Mouse (Mus musculus) midbrain, embryonic 11.5 days (tissue): ENCODE measurements around the gene Capn2. TPM values are rescaled to one million over a fixed set of nuclear protein-coding genes. Genes with fewer than 3 reads are reported as not detected.
A peak's percentile ranks its signal among the peaks of the same experiment; 100 is the strongest.

Experiments
- ATAC-seq: fragments of 200-750 bp; cut with Nextera tagmentation; 2 replicates; pipeline ENCODE4 v1.8.0; 2017; ENCODE audit warnings: moderate TSS enrichment, moderate library complexity; ENCODE audit not compliant: low FRiP score
- DNase-seq: peaks from one replicate; pipeline ENCODE4 v3.0.0; 2015; ENCODE audit warnings: low spot score; ENCODE audit errors: missing footprints
- H3K27ac ChIP-seq: fragments of 300-500 bp; sonication (generic); 2 replicates; pipeline ENCODE4 v1.5.1; 2014; ENCODE audit warnings: low read depth, low read length
- H3K27me3 ChIP-seq: fragments of 300-500 bp; sonication (generic); 2 replicates; pipeline ENCODE4 v1.6.1; 2014; ENCODE audit warnings: mild to moderate bottlenecking, low read length, moderate library complexity, mixed read lengths; ENCODE audit not compliant: control insufficient read depth, insufficient read depth
- H3K36me3 ChIP-seq: fragments of 300-500 bp; sonication (generic); 2 replicates; pipeline ENCODE4 v1.6.1; 2014; ENCODE audit warnings: mild to moderate bottlenecking, low read length, moderate library complexity, mixed read lengths; ENCODE audit not compliant: control insufficient read depth, insufficient read depth
- H3K4me1 ChIP-seq: fragments of 300-500 bp; sonication (generic); 2 replicates; pipeline ENCODE4 v1.6.1; 2014; ENCODE audit warnings: low read length; ENCODE audit not compliant: control insufficient read depth, insufficient read depth
- H3K4me2 ChIP-seq: fragments of 300-500 bp; sonication (generic); 2 replicates; pipeline ENCODE4 v1.6.1; 2014; ENCODE audit warnings: mild to moderate bottlenecking, moderate library complexity
- H3K4me3 ChIP-seq: fragments of 300-500 bp; sonication (generic); 2 replicates; pipeline ENCODE4 v1.5.1; 2014; ENCODE audit warnings: low read depth, low read length
- H3K9ac ChIP-seq: fragments of 300-500 bp; sonication (generic); 2 replicates; pipeline ENCODE4 v1.6.1; 2014; ENCODE audit warnings: low read length
- H3K9me3 ChIP-seq: fragments of 300-500 bp; sonication (generic); 2 replicates; pipeline ENCODE4 v1.6.1; 2016; ENCODE audit warnings: low read length; ENCODE audit not compliant: control insufficient read depth
- WGBS: fragments of 180-500 bp; shearing (Covaris S2); extraction: QIAGEN DNeasy Blood & Tissue Kit; methylation state at CpG from one replicate; pipeline ENCODE4 v1.1.7; 2014; 5-methylcytosine and 5-hydroxymethylcytosine counted together
- polyA plus RNA-seq: library from polyadenylated mRNA; unstranded; fragments of >200 nt; fragmentation: Nextera tagmentation; extraction: Ambion mirVana; gene quantifications from 2 replicates; pipeline ENCODE4 v1.2.1, GENCODE M21; 2014

Capn2 gene
- polyA plus RNA-seq, 1 experiment from 2014 or later = 76.3 TPM

GRCm38 (mm10) chr1:182444116-182444515, 73.3 kb downstream of the Capn2 start:
- Histone ChIP-seq H3K27me3 (no peaks in the 10 kb centered on the region), H3K27ac (no peak overlapping the region), H3K4me2 (no peak overlapping the region), H3K9me3 (no peaks in the 10 kb centered on the region), H3K9ac (no peak overlapping the region), H3K4me3 (no peak overlapping the region), H3K4me1 (no peaks in the 10 kb centered on the region), H3K36me3 (peaks cover 21% of the 10 kb centered on the region; the same call in 1 of the 2 replicates)
- ATAC-seq (no peak), DNase-seq (peak; percentile 14)
- 80% methylated on average over 2 of the region's 2 CpGs for WGBS

GRCm38 (mm10) chr1:182441791-182442473, 75.5 kb downstream of the Capn2 start:
- no peak overlapping the region for H3K4me3 ChIP-seq
- peak; percentile 78 for DNase-seq
- no peaks in the 10 kb centered on the region for H3K4me1 ChIP-seq
- no peak overlapping the region for H3K4me2 ChIP-seq
- 89% methylated on average over 18 of the region's 18 CpGs for WGBS
- no peaks in the 10 kb centered on the region for H3K27me3 ChIP-seq
- no peak overlapping the region for H3K27ac ChIP-seq
- no peak for ATAC-seq
- H3K9ac ChIP-seq = no peak overlapping the region
- no peaks in the 10 kb centered on the region for H3K9me3 ChIP-seq
- H3K36me3 ChIP-seq = peaks cover 14% of the 10 kb centered on the region; the same call in 1 of the 2 replicates

- Histone ChIP-seq H3K9ac (no peak overlapping the region), H3K9me3 (no peaks in the 10 kb centered on the region), H3K27ac (no peak overlapping the region), H3K4me3 (no peak overlapping the region), H3K36me3 (peaks cover 9% of the 10 kb centered on the region; the same call in 1 of the 2 replicates), H3K4me1 (no peaks in the 10 kb centered on the region), H3K27me3 (no peaks in the 10 kb centered on the region), H3K4me2 (no peak overlapping the region)
- no peak for ATAC-seq
- WGBS = 81% methylated on average over 5 of the region's 5 CpGs
- peak; percentile 19 for DNase-seq
These were observed 77.7 kb downstream of the Capn2 start for GRCm38 (mm10) chr1:182439546-182440222.

- Histone ChIP-seq H3K4me3 (no peak overlapping the region), H3K4me2 (no peak overlapping the region), H3K36me3 (peaks cover 11% of the 10 kb centered on the region; the same call in 1 of the 2 replicates), H3K9ac (no peak overlapping the region), H3K9me3 (no peaks in the 10 kb centered on the region), H3K27ac (no peak overlapping the region), H3K27me3 (no peaks in the 10 kb centered on the region), H3K4me1 (no peaks in the 10 kb centered on the region)
- ATAC-seq (no peak), DNase-seq (no peak)
- 92% methylated on average over 5 of the region's 5 CpGs for WGBS
These were observed 80.7 kb downstream of the Capn2 start for GRCm38 (mm10) chr1:182436746-182437145.

- Histone ChIP-seq H3K27ac (no peak overlapping the region), H3K9me3 (no peaks in the 10 kb centered on the region), H3K9ac (no peak overlapping the region), H3K4me1 (no peaks in the 10 kb centered on the region), H3K27me3 (no peaks in the 10 kb centered on the region), H3K36me3 (peaks cover 7% of the 10 kb centered on the region; the same call in 1 of the 2 replicates), H3K4me2 (no peak overlapping the region), H3K4me3 (no peak overlapping the region)
- DNase-seq (no peak), ATAC-seq (no peak)
- 89% methylated on average over 3 of the region's 3 CpGs for WGBS
These were observed 85.3 kb downstream of the Capn2 start for GRCm38 (mm10) chr1:182432059-182432458.

- no peaks in the 10 kb centered on the region for H3K9me3 ChIP-seq
- no peak overlapping the region for H3K27ac ChIP-seq
- H3K4me3 ChIP-seq = no peak overlapping the region
- H3K27me3 ChIP-seq = no peaks in the 10 kb centered on the region
- no peak overlapping the region for H3K4me2 ChIP-seq
- ATAC-seq (no peak), DNase-seq (no peak)
- H3K9ac ChIP-seq = no peak overlapping the region
- H3K4me1 ChIP-seq = no peaks in the 10 kb centered on the region
- peaks cover 4% of the 10 kb centered on the region; the same call in 1 of the 2 replicates for H3K36me3 ChIP-seq
- WGBS = 99% methylated on average over 2 of the region's 2 CpGs
These were observed 86.7 kb downstream of the Capn2 start for GRCm38 (mm10) chr1:182430676-182431075.

GRCm38 (mm10) chr1:182429826-182430225, 87.6 kb downstream of the Capn2 start:
- Histone ChIP-seq H3K4me3 (no peak overlapping the region), H3K36me3 (peaks cover 4% of the 10 kb centered on the region; the same call in 1 of the 2 replicates), H3K9ac (no peak overlapping the region), H3K27me3 (no peaks in the 10 kb centered on the region), H3K4me1 (peaks cover 3% of the 10 kb centered on the region), H3K27ac (no peak overlapping the region), H3K9me3 (no peaks in the 10 kb centered on the region), H3K4me2 (no peak overlapping the region)
- no peak for DNase-seq
- no peak for ATAC-seq
- 87% methylated on average over 3 of the region's 3 CpGs for WGBS

GRCm38 (mm10) chr1:182427426-182427825, 90.0 kb downstream of the Capn2 start:
- Histone ChIP-seq H3K9me3 (no peaks in the 10 kb centered on the region), H3K4me2 (no peak overlapping the region), H3K4me3 (no peak overlapping the region), H3K36me3 (peaks cover 4% of the 10 kb centered on the region; the same call in 1 of the 2 replicates), H3K4me1 (peaks cover 3% of the 10 kb centered on the region), H3K27ac (no peak overlapping the region), H3K27me3 (no peaks in the 10 kb centered on the region), H3K9ac (no peak overlapping the region)
- 68% methylated on average over 1 of the region's 1 CpGs for WGBS
- DNase-seq (no peak), ATAC-seq (no peak)

- no peak overlapping the region for H3K9ac ChIP-seq
- no peaks in the 10 kb centered on the region for H3K9me3 ChIP-seq
- H3K4me3 ChIP-seq = no peak overlapping the region
- no peaks in the 10 kb centered on the region for H3K36me3 ChIP-seq
- DNase-seq (no peak), ATAC-seq (no peak)
- H3K4me1 ChIP-seq = peaks cover 3% of the 10 kb centered on the region
- no peak overlapping the region for H3K4me2 ChIP-seq
- H3K27me3 ChIP-seq = no peaks in the 10 kb centered on the region
- 53% methylated on average over 2 of the region's 2 CpGs for WGBS
- no peak overlapping the region for H3K27ac ChIP-seq
These were observed 91.0 kb downstream of the Capn2 start for GRCm38 (mm10) chr1:182426444-182426843.
